In genomic region chr11:94866176-94866967, GRCm38 (mm10) we compare ENCODE assay signal across 8 mouse cellular contexts.
A peak's percentile ranks its signal among the peaks of the same experiment; 100 is the strongest.
DNase-seq lines count a peak whose midpoint lies in the region; ATAC-seq and TF ChIP-seq lines count a peak whose summit lies in the region.

No protein-coding gene starts in this region.

- TF ChIP-seq CTCF in gastrocnemius, adult 2 months (IDR thresholded peaks at IDR 0.05) = peak; percentile 82
- TF ChIP-seq CTCF in stomach, postnatal 0 days (IDR thresholded peaks at IDR 0.05; ENCODE audit: low read depth) = peak; percentile 94

- H3K4me1 ChIP-seq in midbrain, embryonic 11.5 days (ENCODE audit: control insufficient read depth, insufficient read depth, low read length) = no peaks in the 10 kb centered on the region
- no peaks in the 10 kb centered on the region for H3K4me1 ChIP-seq in midbrain, embryonic 16.5 days (ENCODE audit: control insufficient read depth, insufficient read depth, low read length)
- H3K4me1 ChIP-seq in intestine, embryonic 15.5 days (replicated peaks) = 0 out of 2 replicates have a peak, but pooled peaks cover 2% of the 10 kb centered on the region
- no peaks in the 10 kb centered on the region for H3K4me1 ChIP-seq in stomach, postnatal 0 days (replicated peaks; ENCODE audit: control insufficient read depth, insufficient read depth)

- intact Hi-C loops in gastrocnemius, adult 2 months (cut with DNase I) = loop anchor here (1.0 to 10.0 kb wide), 2 partner anchors 71 to 178 kb away; partner anchors contain the start of gene Pdk2
- intact Hi-C loops in left cerebral cortex, postnatal 14 days (cut with DNase I) = loop anchor here (1.0 to 10.0 kb wide), 2 partner anchors 70 to 132 kb away; partner anchors contain the start of gene Col1a1

- DNase-seq in midbrain, embryonic 11.5 days (ENCODE audit: low spot score, missing footprints) = peak; percentile 98
- DNase-seq in cerebellum, postnatal 4 days (ENCODE audit: low spot score in 2 of 2) = peak; percentile 52 to 78
- peak; percentile 86 for DNase-seq in gastrocnemius, adult 2 months
- DNase-seq in left cerebral cortex, postnatal 14 days (ENCODE audit: low spot score in 2 of 2) = peak; percentile 56 to 75
- peak; percentile 56 for DNase-seq in naive thymus-derived CD4-positive, alpha-beta T cell, adult 2 months (ENCODE audit: low read depth)
- DNase-seq in stomach, postnatal 0 days (ENCODE audit: low spot score) = peak; percentile 84

- no peaks in the 10 kb centered on the region for H3K36me3 ChIP-seq in midbrain, embryonic 11.5 days (ENCODE audit: control insufficient read depth, insufficient read depth, low read length)
- H3K36me3 ChIP-seq in midbrain, embryonic 16.5 days (ENCODE audit: control insufficient read depth, insufficient read depth, low read length) = no peaks in the 10 kb centered on the region
- no peaks in the 10 kb centered on the region for H3K36me3 ChIP-seq in intestine, embryonic 15.5 days
- no peaks in the 10 kb centered on the region for H3K36me3 ChIP-seq in stomach, postnatal 0 days (ENCODE audit: control insufficient read depth, insufficient read depth, low read length)

- no peak overlapping the region for H3K27ac ChIP-seq in midbrain, embryonic 11.5 days (ENCODE audit: low read depth, low read length)
- H3K27ac ChIP-seq in midbrain, embryonic 16.5 days (ENCODE audit: low read length) = no peak overlapping the region
- no peak overlapping the region for H3K27ac ChIP-seq in gastrocnemius, adult 2 months
- no peak overlapping the region for H3K27ac ChIP-seq in intestine, embryonic 15.5 days
- H3K27ac ChIP-seq in stomach, postnatal 0 days (replicated peaks) = no peak overlapping the region

- H3K27me3 ChIP-seq in midbrain, embryonic 11.5 days (ENCODE audit: control insufficient read depth, insufficient read depth, low read length) = no peaks in the 10 kb centered on the region
- no peaks in the 10 kb centered on the region for H3K27me3 ChIP-seq in midbrain, embryonic 16.5 days (ENCODE audit: control insufficient read depth, insufficient read depth, low read depth, low read length)
- no peaks in the 10 kb centered on the region for H3K27me3 ChIP-seq in intestine, embryonic 15.5 days (replicated peaks)
- no peaks in the 10 kb centered on the region for H3K27me3 ChIP-seq in stomach, postnatal 0 days (ENCODE audit: control insufficient read depth, insufficient read depth, low read length)

- no peak for TF ChIP-seq EP300 in stomach, postnatal 0 days (optimal IDR thresholded peaks at IDR 0.05)

- no peaks in the 10 kb centered on the region for H3K9me3 ChIP-seq in midbrain, embryonic 11.5 days (ENCODE audit: control insufficient read depth, low read length)
- H3K9me3 ChIP-seq in midbrain, embryonic 16.5 days (replicated peaks; ENCODE audit: control insufficient read depth, low read length, poor library complexity, severe bottlenecking) = no peaks in the 10 kb centered on the region
- H3K9me3 ChIP-seq in intestine, embryonic 15.5 days = no peaks in the 10 kb centered on the region
- no peaks in the 10 kb centered on the region for H3K9me3 ChIP-seq in stomach, postnatal 0 days (ENCODE audit: control insufficient read depth, low read length)

- no peak overlapping the region for H3K9ac ChIP-seq in midbrain, embryonic 11.5 days (ENCODE audit: low read length)
- no peak overlapping the region for H3K9ac ChIP-seq in midbrain, embryonic 16.5 days (ENCODE audit: low read depth, low read length)
- no peak overlapping the region for H3K9ac ChIP-seq in intestine, embryonic 15.5 days
- no peak overlapping the region for H3K9ac ChIP-seq in stomach, postnatal 0 days (ENCODE audit: low read length)

- 15% methylated on average over 9 of the region's 9 CpGs for WGBS in midbrain, embryonic 11.5 days
- 17% methylated on average over 9 of the region's 9 CpGs for WGBS in midbrain, embryonic 16.5 days
- 19% methylated on average over 9 of the region's 9 CpGs for WGBS in intestine, embryonic 15.5 days
- whole genome bisulfite sequencing in stomach, postnatal 0 days = 12% methylated on average over 9 of the region's 9 CpGs

- H3K4me2 ChIP-seq in midbrain, embryonic 11.5 days = no peak overlapping the region
- H3K4me2 ChIP-seq in midbrain, embryonic 16.5 days (ENCODE audit: low read length) = no peak overlapping the region
- H3K4me2 ChIP-seq in intestine, embryonic 15.5 days (replicated peaks) = no peak overlapping the region
- no peak overlapping the region for H3K4me2 ChIP-seq in stomach, postnatal 0 days (replicated peaks; ENCODE audit: low read depth)

- H3K4me3 ChIP-seq in midbrain, embryonic 11.5 days (ENCODE audit: low read depth, low read length) = no peak overlapping the region
- no peak overlapping the region for H3K4me3 ChIP-seq in midbrain, embryonic 16.5 days (ENCODE audit: low read depth, low read length)
- no peak overlapping the region for H3K4me3 ChIP-seq in gastrocnemius, adult 2 months
- H3K4me3 ChIP-seq in intestine, embryonic 15.5 days (replicated peaks) = no peak overlapping the region
- H3K4me3 ChIP-seq in stomach, postnatal 0 days (ENCODE audit: low read depth, low read length) = no peak overlapping the region

- no peak for ATAC-seq in midbrain, embryonic 11.5 days (ENCODE audit: low FRiP score)
- no peak for ATAC-seq in midbrain, embryonic 16.5 days
- ATAC-seq in intestine, embryonic 15.5 days = peak; percentile 57
- ATAC-seq in stomach, postnatal 0 days (ENCODE audit: low FRiP score, low TSS enrichment) = peak; percentile 68

Comparison
In these comparisons a context has a peak if more than half of its experiments do, and no peak if none do; other contexts are left out.
1. ATAC-seq: peak in intestine, embryonic 15.5 days (single experiment) and stomach, postnatal 0 days (single experiment); none in midbrain, embryonic 11.5 days (single experiment) and midbrain, embryonic 16.5 days (single experiment).
2. Peak in every context shown above with its lines, with median percentiles within 50 percentile points of each other: DNase-seq.